Mouse (Mus musculus): ENCODE measurements around the gene Homer2.

DNA sequence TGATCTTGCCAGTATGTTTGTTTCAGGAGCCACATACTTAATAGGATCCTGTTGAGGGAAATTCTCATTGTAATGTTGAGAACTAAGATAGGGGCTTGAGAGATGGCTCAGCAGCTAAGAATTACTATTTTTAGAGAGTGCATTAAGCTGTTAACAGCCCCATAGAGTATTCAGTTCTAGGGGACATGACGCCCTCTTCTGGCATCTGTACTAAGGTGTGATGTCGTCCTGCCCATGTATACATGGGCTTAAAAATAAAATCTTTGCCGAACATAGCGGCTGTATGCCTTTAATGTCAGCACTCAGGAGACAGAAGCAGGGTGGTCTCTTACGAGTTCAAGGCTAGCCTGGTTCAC lies 136.6 kb downstream of the Homer2 start:
- TF ChIP-seq CTCF (conservative IDR thresholded peaks at IDR 0.05; ENCODE audit: insufficient read depth, insufficient read length, low read depth, low read length), result no peak
- TF ChIP-seq POLR2A (IDR thresholded peaks at IDR 0.05; ENCODE audit: low read depth, low read length), result no peak

Measured in kidney, adult 2 months (tissue).